Mouse (Mus musculus): ENCODE results near the gene Celf3.

GRCm38 (mm10) chr3:94472447-94473114 lies 5.5 kb upstream of the Celf3 start:
- TF ChIP-seq CTCF (IDR thresholded peaks at IDR 0.05; ENCODE audit: low read depth) (no peak), EP300 (IDR thresholded peaks at IDR 0.05; ENCODE audit: low read depth) (no peak)
